Comparison of ENCODE assay signal across 8 mouse cellular contexts in genomic region chr9:106210853-106211609, GRCm38 (mm10). TPM values are rescaled to one million over a fixed set of nuclear protein-coding genes. Genes with fewer than 3 reads are reported as not detected.
DNase-seq lines count a peak whose midpoint lies in the region; ATAC-seq and TF ChIP-seq lines count a peak whose summit lies in the region.

No protein-coding gene starts in this region.

- TF ChIP-seq POLR2A in lung, adult 2 months (IDR thresholded peaks at IDR 0.05; ENCODE audit: borderline replicate concordance, extremely low read depth, low read depth, low read length) = no peak

- H3K4me2 ChIP-seq in lung, embryonic 14.5 days = peak overlapping the region; percentile 56
- peak overlapping the region; percentile 54 for H3K4me2 ChIP-seq in forebrain, embryonic 11.5 days (ENCODE audit: low read depth, low read length, severe bottlenecking)
- peak overlapping the region; percentile 65 for H3K4me2 ChIP-seq in liver, embryonic 12.5 days

- DNase-seq in lung, embryonic 14.5 days = peak; percentile 42
- DNase-seq in lung, adult 2 months = no peak
- DNase-seq in forebrain, embryonic 11.5 days (ENCODE audit: low spot score) = peak; percentile 62
- DNase-seq in thymus, postnatal 14 days = peak; percentile 73
- DNase-seq in spleen, postnatal 14 days (ENCODE audit: low spot score in 2 of 2) = no peak
- DNase-seq in ovary, postnatal 14 days (ENCODE audit: low spot score) = no peak

- WGBS in lung, embryonic 14.5 days = 47% methylated on average over 9 of the region's 9 CpGs
- WGBS in lung, adult 2 months = 66% methylated on average over 9 of the region's 9 CpGs
- WGBS in forebrain, embryonic 11.5 days = 22% methylated on average over 9 of the region's 9 CpGs
- WGBS in liver, embryonic 12.5 days (ENCODE audit: insufficient replicate concordance) = 70% methylated on average over 9 of the region's 9 CpGs

- no peaks in the 10 kb centered on the region for H3K9me3 ChIP-seq in lung, embryonic 14.5 days (ENCODE audit: low read depth, low read length)
- no peaks in the 10 kb centered on the region for H3K9me3 ChIP-seq in forebrain, embryonic 11.5 days (ENCODE audit: control insufficient read depth, low read length)
- H3K9me3 ChIP-seq in liver, embryonic 12.5 days (replicated peaks) = no peaks in the 10 kb centered on the region

- ATAC-seq in lung, embryonic 14.5 days (ENCODE audit: insufficient read depth) = peak; percentile 44
- peak; percentile 42; the same call in 1 of the 2 replicates for ATAC-seq in forebrain, embryonic 11.5 days (replicated peaks; ENCODE audit: low FRiP score)
- ATAC-seq in liver, embryonic 12.5 days = no peak
- no peak for ATAC-seq in frontal cortex, adult (ENCODE audit: low TSS enrichment)

- peak overlapping the region; percentile 88 for H3K27ac ChIP-seq in lung, embryonic 14.5 days (ENCODE audit: low read depth)
- peak overlapping the region; percentile 57; the same call in 1 of the 2 replicates for H3K27ac ChIP-seq in forebrain, embryonic 11.5 days (ENCODE audit: low read depth, low read length)
- no peak overlapping the region for H3K27ac ChIP-seq in liver, embryonic 12.5 days

- H3K9ac ChIP-seq in lung, embryonic 14.5 days = peak overlapping the region; percentile 50
- H3K9ac ChIP-seq in forebrain, embryonic 11.5 days (ENCODE audit: low read length) = peak overlapping the region; percentile 67
- H3K9ac ChIP-seq in liver, embryonic 12.5 days = no peak overlapping the region

- H3K36me3 ChIP-seq in lung, embryonic 14.5 days (ENCODE audit: insufficient read depth) = peaks cover 41% of the 10 kb centered on the region
- H3K36me3 ChIP-seq in forebrain, embryonic 11.5 days (ENCODE audit: control insufficient read depth, insufficient read depth, low read length) = no peaks in the 10 kb centered on the region
- peaks cover 38% of the 10 kb centered on the region for H3K36me3 ChIP-seq in liver, embryonic 12.5 days

- no peak for TF ChIP-seq CTCF in lung, embryonic 14.5 days (IDR thresholded peaks at IDR 0.05; ENCODE audit: low read depth)
- no peak for TF ChIP-seq CTCF in lung, adult 2 months (IDR thresholded peaks at IDR 0.05; ENCODE audit: insufficient read depth, low read length)

- H3K27me3 ChIP-seq in lung, embryonic 14.5 days (ENCODE audit: insufficient read depth, low read length) = no peaks in the 10 kb centered on the region
- H3K27me3 ChIP-seq in forebrain, embryonic 11.5 days (ENCODE audit: control insufficient read depth, insufficient read depth, low read length) = no peaks in the 10 kb centered on the region
- H3K27me3 ChIP-seq in liver, embryonic 12.5 days (replicated peaks) = no peaks in the 10 kb centered on the region

- H3K4me1 ChIP-seq in lung, embryonic 14.5 days (ENCODE audit: insufficient read depth) = 0 out of 2 replicates have a peak, but pooled peaks cover 5% of the 10 kb centered on the region
- H3K4me1 ChIP-seq in lung, adult 2 months (ENCODE audit: control insufficient read depth, insufficient read depth, low read length) = peaks cover 16% of the 10 kb centered on the region
- peaks cover 7% of the 10 kb centered on the region for H3K4me1 ChIP-seq in forebrain, embryonic 11.5 days (replicated peaks; ENCODE audit: control insufficient read depth, insufficient read depth, low read length)
- H3K4me1 ChIP-seq in liver, embryonic 12.5 days = peaks cover 22% of the 10 kb centered on the region

- peak overlapping the region; percentile 14; the same call in 1 of the 2 replicates for H3K4me3 ChIP-seq in lung, embryonic 14.5 days (ENCODE audit: low read depth, low read length)
- no peak overlapping the region for H3K4me3 ChIP-seq in lung, adult 2 months (replicated peaks; ENCODE audit: extremely low read depth, low read depth, low read length)
- H3K4me3 ChIP-seq in forebrain, embryonic 11.5 days (ENCODE audit: low read depth, low read length) = peak overlapping the region; percentile 15; the same call in 1 of the 2 replicates
- H3K4me3 ChIP-seq in liver, embryonic 12.5 days = no peak overlapping the region

RNA-seq across cellular contexts. Expression of gene Twf2, which starts 8.1 kb away (rescaled TPM):
- 77.0 and 78.1 TPM in 2 replicates for polyA plus RNA-seq in lung, embryonic 14.5 days (2014; fragmentation: Nextera tagmentation; extraction: Ambion mirVana)
- 60.9 and 69.0 TPM in 2 replicates for polyA plus RNA-seq in lung, adult 2 months (2012; rRNA removed)
- polyA plus RNA-seq in forebrain, embryonic 11.5 days (2014; fragmentation: Nextera tagmentation; extraction: Ambion mirVana) = 61.3 and 65.5 TPM in 2 replicates
- 34.7 and 35.9 TPM in 2 replicates for polyA plus RNA-seq in liver, embryonic 12.5 days (2016; fragmentation: Nextera tagmentation; extraction: Ambion mirVana)

RNA-seq across cellular contexts. Expression of gene Tlr9, which starts 11.4 kb away (rescaled TPM):
- 0.08 and 0.09 TPM in 2 replicates for polyA plus RNA-seq in lung, embryonic 14.5 days (2014; fragmentation: Nextera tagmentation; extraction: Ambion mirVana)
- polyA plus RNA-seq in lung, adult 2 months (2012; rRNA removed) = 6.0 and 6.4 TPM in 2 replicates
- polyA plus RNA-seq in forebrain, embryonic 11.5 days (2014; fragmentation: Nextera tagmentation; extraction: Ambion mirVana) = not detected in 2 replicates
- polyA plus RNA-seq in liver, embryonic 12.5 days (2016; fragmentation: Nextera tagmentation; extraction: Ambion mirVana) = 0.06 TPM in 1 of 2 replicates, not detected in the other

RNA-seq across cellular contexts. Expression of gene Ppm1m, which starts 11.5 kb away (rescaled TPM):
- 49.2 and 55.0 TPM in 2 replicates for polyA plus RNA-seq in lung, embryonic 14.5 days (2014; fragmentation: Nextera tagmentation; extraction: Ambion mirVana)
- 60.7 and 67.3 TPM in 2 replicates for polyA plus RNA-seq in lung, adult 2 months (2012; rRNA removed)
- 37.5 and 40.9 TPM in 2 replicates for polyA plus RNA-seq in forebrain, embryonic 11.5 days (2014; fragmentation: Nextera tagmentation; extraction: Ambion mirVana)
- polyA plus RNA-seq in liver, embryonic 12.5 days (2016; fragmentation: Nextera tagmentation; extraction: Ambion mirVana) = 17.0 and 17.8 TPM in 2 replicates

RNA-seq across cellular contexts. Expression of gene Alas1, which starts 37.4 kb away (rescaled TPM):
- 104 and 110 TPM in 2 replicates for polyA plus RNA-seq in lung, embryonic 14.5 days (2014; fragmentation: Nextera tagmentation; extraction: Ambion mirVana)
- polyA plus RNA-seq in lung, adult 2 months (2012; rRNA removed) = 443 and 458 TPM in 2 replicates
- 81.9 and 89.2 TPM in 2 replicates for polyA plus RNA-seq in forebrain, embryonic 11.5 days (2014; fragmentation: Nextera tagmentation; extraction: Ambion mirVana)
- 37.6 and 41.1 TPM in 2 replicates for polyA plus RNA-seq in liver, embryonic 12.5 days (2016; fragmentation: Nextera tagmentation; extraction: Ambion mirVana)

RNA-seq across cellular contexts. Expression of gene Wdr82, which starts 40.3 kb away (rescaled TPM):
- polyA plus RNA-seq in lung, embryonic 14.5 days (2014; fragmentation: Nextera tagmentation; extraction: Ambion mirVana) = 26.7 and 26.9 TPM in 2 replicates
- polyA plus RNA-seq in lung, adult 2 months (2012; rRNA removed) = 47.3 and 49.1 TPM in 2 replicates
- 33.5 and 34.6 TPM in 2 replicates for polyA plus RNA-seq in forebrain, embryonic 11.5 days (2014; fragmentation: Nextera tagmentation; extraction: Ambion mirVana)
- 11.5 and 11.8 TPM in 2 replicates for polyA plus RNA-seq in liver, embryonic 12.5 days (2016; fragmentation: Nextera tagmentation; extraction: Ambion mirVana)

Comparison
In these comparisons a context has a peak if more than half of its experiments do, and no peak if none do; other contexts are left out.
1. DNase-seq: peak in lung, embryonic 14.5 days (single experiment), forebrain, embryonic 11.5 days (single experiment) and thymus, postnatal 14 days (single experiment); none in lung, adult 2 months (single experiment), spleen, postnatal 14 days (0 of 2) and ovary, postnatal 14 days (single experiment).
2. H3K4me3 ChIP-seq: peak in lung, embryonic 14.5 days (single experiment) and forebrain, embryonic 11.5 days (single experiment); none in lung, adult 2 months (single experiment) and liver, embryonic 12.5 days (single experiment).
3. ATAC-seq: peak in lung, embryonic 14.5 days (single experiment) and forebrain, embryonic 11.5 days (single experiment); none in liver, embryonic 12.5 days (single experiment) and frontal cortex, adult (single experiment).
4. Peak in every context shown above with its lines, with median percentiles within 50 percentile points of each other: H3K4me2 ChIP-seq.